Mouse (Mus musculus) urinary bladder, adult 2 months (tissue): Measurements from ENCODE around the gene Aco2. TPM values are rescaled to one million over a fixed set of nuclear protein-coding genes. Genes with fewer than 3 reads are reported as not detected.
"Not testable (repeated sequence)": the region's sequence is repeated elsewhere in the genome, so short reads cannot be mapped to it uniquely, and the experiment has no call there.

Experiments used
- DNase-seq: peaks from one replicate; pipeline ENCODE4 v3.0.0; 2022; ENCODE audit warnings: low spot score
- polyA plus RNA-seq: library from polyadenylated mRNA; depleted of rRNA; stranded (reverse); fragments of >200 nt; gene quantifications from 2 replicates; pipeline ENCODE4 v1.2.3, GENCODE M21; 2012

Gene Aco2
- polyA plus RNA-seq, 1 experiment = 185 TPM

- DNase-seq = no peak
Measured at GRCm38 (mm10) chr15:81879531-81880401, 7.7 kb downstream of the Aco2 start.

- DNase-seq = no peak
Measured at GRCm38 (mm10) chr15:81882348-81882747, 10.2 kb downstream of the Aco2 start.

- no peak for DNase-seq
Measured at GRCm38 (mm10) chr15:81885418-81885934, 13.4 kb downstream of the Aco2 start.

GRCm38 (mm10) chr15:81886795-81887550, 14.9 kb downstream of the Aco2 start:
- no peak for DNase-seq

- no peak for DNase-seq
Measured at GRCm38 (mm10) chr15:81889175-81889574, 17.1 kb downstream of the Aco2 start.

GRCm38 (mm10) chr15:81891140-81891802, 19.2 kb downstream of the Aco2 start:
- no peak for DNase-seq

- DNase-seq = no peak
Measured at GRCm38 (mm10) chr15:81891822-81892580, 19.9 kb downstream of the Aco2 start.

GRCm38 (mm10) chr15:81894002-81894401, 21.9 kb downstream of the Aco2 start:
- no peak for DNase-seq

- DNase-seq = no peak
Measured at GRCm38 (mm10) chr15:81896407-81896806, 24.3 kb downstream of the Aco2 start.

- DNase-seq = no peak
Measured at GRCm38 (mm10) chr15:81897607-81898285, 25.6 kb downstream of the Aco2 start.

- DNase-seq = no peak
Measured at GRCm38 (mm10) chr15:81898751-81899150, 26.6 kb downstream of the Aco2 start.

- no peak for DNase-seq
Measured at GRCm38 (mm10) chr15:81904939-81905338, 32.8 kb downstream of the Aco2 start.

GRCm38 (mm10) chr15:81907953-81908352, 35.8 kb downstream of the Aco2 start:
- DNase-seq = no peak

GRCm38 (mm10) chr15:81908767-81909166, 36.7 kb downstream of the Aco2 start:
- not testable (repeated sequence) for DNase-seq

GRCm38 (mm10) chr15:81912498-81912897, 40.4 kb downstream of the Aco2 start:
- no peak for DNase-seq

GRCm38 (mm10) chr15:81914668-81915067, 42.6 kb downstream of the Aco2 start:
- no peak for DNase-seq

GRCm38 (mm10) chr15:81915663-81916062, 43.6 kb downstream of the Aco2 start:
- DNase-seq = no peak

- no peak for DNase-seq
Measured at GRCm38 (mm10) chr15:81917201-81917600, 45.1 kb downstream of the Aco2 start.

- peak; percentile 51 for DNase-seq
Measured at GRCm38 (mm10) chr15:81917621-81918463, 45.7 kb downstream of the Aco2 start.

GRCm38 (mm10) chr15:81919062-81919461, 47.0 kb downstream of the Aco2 start:
- DNase-seq = no peak
